Mouse (Mus musculus): Measurements from ENCODE around the gene Odf3.

DNA sequence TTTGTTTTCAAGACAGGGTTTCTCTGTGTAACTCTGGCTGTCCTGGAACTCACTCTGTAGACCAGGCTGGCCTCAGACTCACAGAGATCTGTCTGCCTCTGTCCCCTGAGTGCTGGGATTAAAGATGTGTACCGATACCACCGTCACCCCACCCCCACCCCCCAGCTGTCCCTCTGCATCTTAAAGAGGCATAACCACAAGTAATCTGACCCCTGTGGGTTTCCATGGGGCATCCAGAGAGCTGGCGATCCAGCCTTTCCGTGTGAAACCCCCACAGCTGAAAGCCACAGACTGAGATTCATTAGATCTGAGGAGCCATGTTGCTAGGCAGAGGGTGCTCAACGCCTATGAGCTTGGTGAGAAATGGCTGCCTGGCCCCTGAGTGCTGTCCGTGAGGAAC lies 12.4 kb downstream of the Odf3 start:
- no peak for TF ChIP-seq EP300 (optimal IDR thresholded peaks at IDR 0.05)
- TF ChIP-seq CTCF (IDR thresholded peaks at IDR 0.05; ENCODE audit: low read depth): no peak
